Mouse (Mus musculus) embryonic facial prominence, embryonic 10.5 days (tissue): ENCODE results near the gene Nkapl. TPM values are rescaled to one million over a fixed set of nuclear protein-coding genes. Genes with fewer than 3 reads are reported as not detected.
"Not testable (repeated sequence)": the region's sequence is repeated elsewhere in the genome, so short reads cannot be mapped to it uniquely, and the experiment has no call there.

Experiments used
- DNase-seq: peaks from one replicate; pipeline ENCODE4 v3.0.0-alpha.2; 2017; ENCODE audit warnings: low spot score
- H3K27ac ChIP-seq: fragments of 300-500 bp; sonication (generic); replicated peaks from 2 replicates; pipeline ENCODE4 v1.5.1; 2016; ENCODE audit warnings: mild to moderate bottlenecking
- H3K27me3 ChIP-seq: fragments of 300-500 bp; sonication (generic); replicated peaks from 2 replicates; pipeline ENCODE4 v1.6.1; 2016; ENCODE audit warnings: low read depth, mild to moderate bottlenecking; ENCODE audit not compliant: poor library complexity, severe bottlenecking
- H3K36me3 ChIP-seq: fragments of 300-500 bp; sonication (generic); replicated peaks from 2 replicates; pipeline ENCODE4 v1.6.1; 2016; ENCODE audit warnings: mild to moderate bottlenecking, moderate library complexity
- H3K4me1 ChIP-seq: fragments of 300-500 bp; sonication (generic); 2 replicates; pipeline ENCODE4 v1.6.1; 2016
- H3K4me3 ChIP-seq: fragments of 300-500 bp; sonication (generic); 2 replicates; pipeline ENCODE4 v1.5.1; 2016; ENCODE audit warnings: mild to moderate bottlenecking, moderate library complexity
- H3K9me3 ChIP-seq: fragments of 300-500 bp; sonication (generic); 2 replicates; pipeline ENCODE4 v1.6.1; 2016; ENCODE audit warnings: mild to moderate bottlenecking
- WGBS: fragments of 180-500 bp; shearing (Covaris S2); methylation state at CpG from one replicate; pipeline ENCODE4 v1.1.7; 2016; 5-methylcytosine and 5-hydroxymethylcytosine counted together
- polyA plus RNA-seq: library from polyadenylated mRNA; unstranded; fragments of >200 nt; fragmentation: Nextera tagmentation; extraction: Ambion mirVana; gene quantifications from 2 replicates; pipeline ENCODE4 v1.2.1, GENCODE M21; 2016

Gene Nkapl
- polyA plus RNA-seq = 1.3 and 2.0 TPM in 2 replicates

DNA sequence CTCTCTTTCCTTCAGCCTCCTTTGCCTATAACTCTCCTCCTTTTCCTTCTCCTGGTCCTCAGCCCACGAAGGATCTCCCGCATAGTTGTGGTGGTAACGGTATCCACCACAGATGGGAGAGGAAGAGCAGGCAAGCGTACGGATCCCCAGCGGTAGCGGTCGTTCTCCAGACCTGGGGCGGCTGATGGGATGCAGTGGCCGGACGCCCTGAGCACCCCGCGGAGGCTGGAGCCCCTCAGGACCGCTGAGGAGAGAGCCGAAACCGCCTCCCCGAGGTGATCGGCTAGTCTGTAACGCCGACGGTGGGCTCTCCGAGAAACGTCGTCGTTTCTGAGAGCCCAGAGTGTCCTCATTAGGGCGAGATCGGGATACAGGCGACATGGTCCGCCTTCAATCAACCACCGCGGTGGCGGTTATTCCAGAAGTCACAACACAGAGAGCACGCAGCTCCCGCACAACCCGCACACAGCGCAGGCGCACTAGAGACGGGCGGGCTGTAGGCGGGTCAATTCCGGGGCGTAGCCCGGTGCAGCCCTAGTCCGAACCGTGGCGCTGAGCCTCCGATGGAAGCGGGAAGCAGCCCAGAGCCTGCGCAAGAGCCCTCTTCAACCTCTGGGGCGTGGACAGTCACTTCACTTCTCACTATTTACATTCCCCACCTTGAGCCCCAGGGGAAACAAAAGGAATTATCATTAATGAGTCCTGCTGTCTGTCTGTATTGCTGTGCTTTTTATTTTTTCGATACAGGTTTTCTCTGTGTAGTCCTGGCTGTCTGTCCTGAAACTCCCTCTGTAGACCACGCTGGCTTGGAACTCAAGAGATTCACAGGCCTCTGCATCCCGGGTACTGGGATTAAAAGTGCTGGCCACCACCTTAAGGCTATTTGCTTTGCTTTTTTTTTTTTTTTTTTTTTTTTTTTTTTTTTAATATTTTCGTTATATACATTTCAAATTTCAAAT lies at the start of gene Nkapl:
Gene Nkapl, minus strand, starts transcription at position 449 of the 959 bp plus-strand sequence.
- H3K36me3 ChIP-seq = no peaks in the 10 kb centered on the region
- H3K4me3 ChIP-seq = peak within 1 kb of the TSS; percentile 68
- H3K4me1 ChIP-seq = peaks cover 10% of the 10 kb centered on the region; the same call in 1 of the 2 replicates
- no peaks in the 10 kb centered on the region for H3K9me3 ChIP-seq
- WGBS = under 1% methylated on average over 54 of the region's 54 CpGs
- H3K27ac ChIP-seq = peak within 1 kb of the TSS; percentile 84
- H3K27me3 ChIP-seq = peaks cover 32% of the 10 kb centered on the region
- DNase-seq = peak; percentile 90

DNA sequence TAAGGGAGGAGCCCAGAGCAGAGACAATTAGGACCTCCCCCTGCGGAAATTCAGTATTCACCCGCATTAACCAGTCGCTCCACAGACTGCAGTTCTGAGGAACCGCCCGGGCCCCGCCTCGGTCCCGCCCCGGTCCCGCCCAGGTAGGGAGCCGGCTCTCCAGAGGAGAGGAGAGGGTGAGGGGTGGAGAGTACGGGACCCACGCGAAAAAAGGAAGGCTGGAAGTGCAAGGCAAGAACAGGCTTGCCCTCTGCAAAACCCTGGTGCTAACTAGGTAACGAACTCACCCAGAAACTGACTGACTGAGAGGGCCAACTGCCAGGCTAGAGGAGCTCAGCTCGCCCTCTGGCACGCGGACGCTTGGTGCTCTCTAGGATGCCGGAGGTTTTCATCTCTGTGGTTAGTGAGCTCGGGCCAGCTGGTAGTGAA lies 37.9 kb upstream of the Nkapl start:
- H3K4me3 ChIP-seq = peak overlapping the region; percentile 71
- no peaks in the 10 kb centered on the region for H3K27me3 ChIP-seq
- no peaks in the 10 kb centered on the region for H3K36me3 ChIP-seq
- peaks cover 4% of the 10 kb centered on the region; the same call in 1 of the 2 replicates for H3K4me1 ChIP-seq
- no peaks in the 10 kb centered on the region for H3K9me3 ChIP-seq
- WGBS = under 1% methylated on average over 21 of the region's 21 CpGs
- H3K27ac ChIP-seq = peak overlapping the region; percentile 91
- peak; percentile 91 for DNase-seq

DNA sequence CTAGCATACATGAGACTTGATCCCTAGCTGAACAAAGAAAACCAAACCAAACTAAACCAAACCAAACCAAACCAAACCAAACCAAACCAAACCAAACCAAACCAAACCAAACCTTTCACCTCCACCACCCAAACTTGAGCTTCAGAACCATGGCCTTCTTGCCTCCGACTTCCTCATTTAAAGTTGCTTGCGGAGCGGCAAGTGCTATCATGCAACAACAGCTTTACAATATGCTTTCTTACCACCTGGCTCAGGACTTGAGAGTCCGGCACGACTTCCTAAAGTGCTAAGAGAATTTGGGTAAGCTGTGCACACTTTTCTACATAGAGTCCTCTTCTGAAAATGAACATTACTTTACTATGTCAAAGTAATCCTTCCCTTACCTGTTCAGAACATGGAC lies 34.0 kb upstream of the Nkapl start:
- WGBS = 91% methylated on average over 5 of the region's 5 CpGs
- Histone ChIP-seq H3K4me1 (peaks cover 4% of the 10 kb centered on the region; the same call in 1 of the 2 replicates), H3K9me3 (no peaks in the 10 kb centered on the region), H3K4me3 (no peak overlapping the region), H3K27ac (no peak overlapping the region), H3K36me3 (no peaks in the 10 kb centered on the region), H3K27me3 (no peaks in the 10 kb centered on the region)
- DNase-seq = no peak

DNA sequence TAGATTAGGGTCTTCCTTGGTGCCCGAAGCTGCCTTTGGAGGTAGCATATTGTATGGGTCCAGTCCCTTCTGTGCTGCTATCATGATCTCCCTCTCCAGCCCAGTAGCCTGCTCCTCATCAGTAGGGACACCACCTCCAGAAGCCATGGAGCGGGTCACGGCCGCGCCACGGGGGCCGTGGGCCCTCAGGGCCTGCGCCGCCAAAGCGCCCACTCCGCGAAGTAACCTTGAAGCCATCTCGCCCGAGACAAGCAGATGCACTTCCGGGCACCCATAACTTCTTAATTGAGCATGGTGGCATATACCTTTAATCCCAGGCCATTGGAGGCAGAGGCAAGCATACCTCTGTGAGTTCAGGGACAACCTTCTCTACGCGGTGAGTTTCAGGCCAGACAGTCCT lies 32.9 kb upstream of the Nkapl start, which contains the start of gene Gm11273:
Gene Gm11273, minus strand, starts transcription at position 237 of the 400 bp plus-strand sequence.
- not testable (repeated sequence) for H3K36me3 ChIP-seq, H3K27me3 ChIP-seq, H3K4me3 ChIP-seq, H3K9me3 ChIP-seq, H3K4me1 ChIP-seq, DNase-seq, H3K27ac ChIP-seq
- 93% methylated on average over 17 of the region's 17 CpGs for WGBS

DNA sequence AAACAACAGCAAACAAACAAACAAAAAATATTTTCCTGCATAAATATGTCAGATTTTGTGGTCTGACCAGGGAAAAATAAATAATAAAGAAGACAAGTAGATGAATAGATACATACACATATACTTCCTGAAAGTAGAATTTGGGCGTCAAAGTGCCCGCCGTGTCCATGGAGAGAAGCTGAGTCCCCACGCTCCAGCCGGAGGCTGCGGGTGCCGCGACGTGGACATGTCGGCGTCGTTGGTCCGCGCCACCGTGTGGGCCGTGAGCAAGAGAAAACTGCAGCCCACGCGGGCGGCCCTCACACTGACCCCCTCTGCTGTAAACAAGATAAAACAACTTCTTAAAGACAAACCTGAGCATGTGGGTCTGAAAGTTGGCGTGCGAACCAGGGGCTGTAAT lies 26.8 kb upstream of the Nkapl start, which contains the start of gene AK157302:
Gene AK157302, plus strand, starts transcription at position 144 of the 400 bp plus-strand sequence.
- Histone ChIP-seq H3K4me3 (no peak within 1 kb of the TSS), H3K36me3 (no peaks in the 10 kb centered on the region), H3K27ac (no peak within 1 kb of the TSS), H3K9me3 (no peaks in the 10 kb centered on the region), H3K4me1 (no peaks in the 10 kb centered on the region), H3K27me3 (no peaks in the 10 kb centered on the region)
- 94% methylated on average over 21 of the region's 21 CpGs for WGBS
- DNase-seq = no peak

DNA sequence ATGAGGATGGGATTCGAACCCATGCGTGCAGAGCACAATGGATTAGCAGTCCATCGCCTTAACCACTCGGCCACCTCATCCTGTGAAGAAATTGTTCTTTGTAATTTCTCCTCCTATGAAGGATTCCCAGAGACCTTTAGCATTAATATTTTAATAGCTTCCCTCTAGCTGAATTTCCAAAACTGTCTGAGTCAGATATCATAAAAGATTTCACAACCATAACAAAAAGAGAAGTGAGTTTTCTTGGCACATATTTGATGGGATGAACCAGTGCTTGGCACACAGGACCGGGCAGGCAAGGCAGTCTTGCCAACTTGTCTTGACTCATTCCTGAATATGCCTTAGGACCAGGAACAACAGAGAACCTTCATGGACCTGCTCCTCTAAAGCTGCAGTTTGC lies 24.5 kb upstream of the Nkapl start:
- DNase-seq = no peak
- H3K36me3 ChIP-seq = no peaks in the 10 kb centered on the region
- H3K4me3 ChIP-seq = no peak overlapping the region
- H3K9me3 ChIP-seq = no peaks in the 10 kb centered on the region
- WGBS = 94% methylated on average over 5 of the region's 5 CpGs
- H3K27me3 ChIP-seq = no peaks in the 10 kb centered on the region
- no peak overlapping the region for H3K27ac ChIP-seq
- no peaks in the 10 kb centered on the region for H3K4me1 ChIP-seq

DNA sequence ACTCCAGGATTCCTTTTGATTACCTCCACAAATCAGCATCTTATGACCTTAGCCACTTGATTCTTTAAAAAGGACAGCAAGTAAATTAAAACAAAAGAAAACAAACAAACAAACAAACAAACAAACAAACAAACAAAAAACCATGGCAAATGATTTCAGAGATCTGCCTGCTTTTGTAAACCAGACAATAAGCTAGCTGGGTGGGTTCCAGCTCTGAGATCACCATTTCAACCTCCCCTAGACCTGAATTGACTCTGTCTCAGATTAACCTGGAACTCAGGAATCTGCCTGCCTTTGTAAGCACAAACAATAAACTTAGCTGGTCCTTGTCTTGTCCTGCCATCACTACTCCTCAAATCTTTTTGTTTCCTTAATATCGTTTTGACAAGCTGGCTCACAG lies 18.6 kb upstream of the Nkapl start:
- H3K27ac ChIP-seq = no peak overlapping the region
- no peaks in the 10 kb centered on the region for H3K27me3 ChIP-seq
- WGBS = 90% methylated on average over 1 of the region's 1 CpGs
- H3K36me3 ChIP-seq = peaks cover 8% of the 10 kb centered on the region; the same call in 1 of the 2 replicates
- H3K4me1 ChIP-seq = no peaks in the 10 kb centered on the region
- no peak for DNase-seq
- no peak overlapping the region for H3K4me3 ChIP-seq
- 0 out of 2 replicates have a peak, but pooled peaks cover 4% of the 10 kb centered on the region for H3K9me3 ChIP-seq

DNA sequence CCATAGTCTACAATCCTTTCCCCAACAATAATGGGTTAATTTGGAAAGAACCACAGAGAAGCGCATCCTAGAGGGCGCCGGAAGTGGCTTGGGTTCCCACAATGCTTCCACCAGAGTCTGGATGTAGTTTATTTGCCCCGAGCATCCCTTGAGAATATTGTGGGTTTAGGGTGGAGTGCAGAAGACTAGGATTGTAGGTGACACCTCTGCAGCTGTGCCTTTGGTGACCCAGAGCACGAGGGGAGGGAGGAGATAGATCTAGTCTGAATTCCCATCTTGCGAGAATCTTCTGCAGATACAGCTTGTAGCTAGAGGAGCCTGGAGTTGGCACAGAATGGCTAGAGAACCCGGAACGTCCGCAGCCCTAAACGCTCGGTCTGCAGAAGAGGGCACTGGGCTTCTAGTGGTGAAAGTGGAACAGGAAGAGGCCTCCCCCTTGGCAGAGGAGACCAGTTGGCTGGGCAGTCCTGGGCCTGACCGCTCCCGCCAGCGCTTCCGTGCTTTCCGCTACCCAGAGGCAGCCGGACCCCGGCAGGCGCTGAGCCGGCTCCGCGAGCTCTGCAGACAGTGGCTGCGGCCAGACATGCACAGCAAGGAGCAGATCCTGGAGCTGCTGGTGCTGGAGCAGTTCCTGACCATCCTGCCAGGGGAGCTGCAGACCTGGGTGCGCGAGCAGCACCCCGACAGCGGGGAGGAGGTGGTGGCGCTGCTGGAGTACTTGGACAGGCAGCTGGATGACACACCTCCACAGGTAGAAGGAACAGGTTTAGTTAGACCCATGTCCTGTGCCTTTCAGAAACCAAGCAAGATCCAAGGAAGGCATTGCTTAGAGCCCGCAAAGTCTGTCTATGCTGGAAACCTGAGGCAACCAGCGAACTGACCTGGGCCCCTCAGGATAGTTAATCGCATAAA lies 10.7 kb upstream of the Nkapl start, which contains the start of the genes Zkscan4 and Gm10065:
Gene Zkscan4, plus strand, starts transcription at position 149 of the 912 bp plus-strand sequence.
Gene Gm10065, minus strand, starts transcription at position 683 of the 912 bp plus-strand sequence.
- peak within 1 kb of the TSS; percentile 76 for H3K27ac ChIP-seq
- not testable (repeated sequence) for H3K4me1 ChIP-seq, H3K36me3 ChIP-seq, H3K9me3 ChIP-seq, H3K27me3 ChIP-seq
- 3% methylated on average over 31 of the region's 31 CpGs for WGBS
- DNase-seq = peak; percentile 73
- H3K4me3 ChIP-seq = peak within 1 kb of the TSS; percentile 69

DNA sequence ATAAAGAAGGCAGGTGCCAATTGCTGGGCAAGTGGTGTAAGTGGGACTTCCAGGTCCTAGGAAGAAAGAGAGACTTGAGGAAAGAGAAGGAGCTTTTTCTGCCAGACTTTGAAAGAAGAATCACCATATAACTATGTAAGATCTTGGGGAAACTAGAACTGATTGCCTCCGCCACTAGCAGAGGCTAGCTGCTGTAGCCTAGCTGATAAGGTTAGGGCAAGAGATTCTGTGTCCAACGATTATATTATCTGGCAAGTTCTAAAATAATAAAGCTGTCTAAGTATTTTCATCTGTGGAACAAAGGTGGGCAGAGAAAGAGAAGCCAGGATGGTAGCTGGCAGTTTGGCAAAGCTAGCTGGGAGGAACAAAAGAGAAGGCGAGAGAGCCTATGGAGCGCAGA lies 4.1 kb upstream of the Nkapl start:
- peaks cover 27% of the 10 kb centered on the region for H3K27me3 ChIP-seq
- H3K9me3 ChIP-seq = no peaks in the 10 kb centered on the region
- H3K36me3 ChIP-seq = no peaks in the 10 kb centered on the region
- WGBS = 28% methylated on average over 4 of the region's 4 CpGs
- H3K4me1 ChIP-seq = peaks cover 10% of the 10 kb centered on the region; the same call in 1 of the 2 replicates
- H3K27ac ChIP-seq = no peak overlapping the region
- no peak for DNase-seq
- no peak overlapping the region for H3K4me3 ChIP-seq

DNA sequence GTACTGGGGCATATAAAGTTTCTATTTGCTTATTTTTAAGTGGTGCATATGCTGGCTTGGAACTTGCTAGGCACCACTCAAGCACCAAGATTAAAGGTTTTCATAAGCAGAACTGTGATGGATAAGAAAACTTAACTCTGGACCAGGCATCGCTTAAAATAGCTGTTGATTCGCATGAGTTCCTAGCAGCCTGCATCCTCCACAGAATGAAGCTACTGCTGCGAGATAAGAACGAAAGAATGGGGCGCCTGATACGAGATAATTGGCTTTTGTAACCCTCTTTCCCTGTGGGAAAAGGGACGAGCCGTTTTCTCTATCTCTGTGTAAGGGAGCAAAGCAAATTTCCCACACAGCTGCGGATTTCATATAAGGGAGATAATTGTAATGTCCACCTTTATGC lies 788 bp upstream of the Nkapl start:
- H3K27me3 ChIP-seq = peaks cover 32% of the 10 kb centered on the region
- H3K27ac ChIP-seq = no peak overlapping the region
- H3K4me1 ChIP-seq = peaks cover 10% of the 10 kb centered on the region; the same call in 1 of the 2 replicates
- no peak for DNase-seq
- no peaks in the 10 kb centered on the region for H3K9me3 ChIP-seq
- no peak overlapping the region; the same call in 1 of the 2 replicates for H3K4me3 ChIP-seq
- H3K36me3 ChIP-seq = no peaks in the 10 kb centered on the region
- WGBS = 25% methylated on average over 9 of the region's 9 CpGs

DNA sequence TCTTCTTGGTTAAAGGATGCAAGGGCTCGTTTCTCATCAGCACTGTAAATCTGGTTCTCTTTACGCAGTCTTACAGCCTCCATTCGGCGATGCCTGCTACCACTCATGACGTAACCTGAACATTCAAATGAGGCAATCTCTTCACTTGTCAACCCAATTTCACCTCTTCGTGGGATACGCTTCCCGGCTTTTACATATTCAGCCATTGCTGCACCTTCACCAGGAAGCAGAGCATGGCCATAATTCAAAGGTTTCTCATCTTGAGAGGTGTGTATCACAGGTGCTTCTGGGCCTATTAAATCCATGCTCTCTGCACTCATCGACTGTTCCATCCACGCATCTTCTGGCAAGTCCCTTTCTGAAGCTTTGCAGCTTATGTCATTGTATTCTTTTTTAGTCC lies 973 bp downstream of the Nkapl start:
- WGBS = 87% methylated on average over 10 of the region's 10 CpGs
- H3K36me3 ChIP-seq = no peaks in the 10 kb centered on the region
- no peak overlapping the region for H3K27ac ChIP-seq
- peaks cover 10% of the 10 kb centered on the region; the same call in 1 of the 2 replicates for H3K4me1 ChIP-seq
- H3K4me3 ChIP-seq = no peak overlapping the region
- peaks cover 32% of the 10 kb centered on the region for H3K27me3 ChIP-seq
- DNase-seq = no peak
- no peaks in the 10 kb centered on the region for H3K9me3 ChIP-seq

DNA sequence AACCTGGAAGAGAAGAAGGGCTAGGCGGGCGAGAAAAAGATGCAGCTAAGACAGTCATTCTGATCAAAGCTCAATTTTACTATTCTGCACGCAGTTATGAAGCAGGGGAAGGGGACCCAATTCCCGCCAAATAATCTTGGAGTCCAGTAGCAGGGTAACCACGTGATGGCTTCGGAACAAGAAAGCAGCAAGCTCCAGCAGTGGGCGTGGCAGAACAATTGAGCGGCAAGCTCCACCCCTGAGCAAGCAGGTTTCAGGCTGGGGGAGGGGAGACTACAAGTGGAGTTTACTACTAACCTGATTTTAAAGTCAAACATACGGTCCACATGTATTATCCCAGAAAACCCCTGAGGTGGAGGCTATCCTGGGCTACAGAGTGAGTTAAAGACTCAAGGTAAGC lies 5.8 kb downstream of the Nkapl start:
- 52% methylated on average over 9 of the region's 9 CpGs for WGBS

More for the DNA sequence above, 5.8 kb downstream of the Nkapl start:
- not testable (repeated sequence) for DNase-seq, H3K36me3 ChIP-seq, H3K4me1 ChIP-seq, H3K4me3 ChIP-seq, H3K27me3 ChIP-seq, H3K27ac ChIP-seq, H3K9me3 ChIP-seq
